10 mouse cellular contexts compared by ENCODE assay signal in genomic region chr2:106691753-106692363, GRCm38 (mm10). TPM values are rescaled to one million over a fixed set of nuclear protein-coding genes. Genes with fewer than 3 reads are reported as not detected.
DNase-seq lines count a peak whose midpoint lies in the region; ATAC-seq lines count a peak whose summit lies in the region.
"Had no signal": no experiment of that assay in that cellular context is flagged by ENCODE, and none has a peak within 500 bp of the region (broad histone marks: within the 10 kb centered on the region; RNA-seq: fewer than 3 reads in every experiment).

No protein-coding gene starts in this region.

- H3K27ac ChIP-seq in intestine, embryonic 14.5 days (ENCODE audit: low read depth): no peak overlapping the region
- no peak overlapping the region for H3K27ac ChIP-seq in intestine, embryonic 15.5 days
- H3K27ac ChIP-seq in embryonic facial prominence, embryonic 13.5 days: no peak overlapping the region
- 0 out of 2 replicates have a peak overlapping the region, but pooled peaks have one; percentile 100 for H3K27ac ChIP-seq in forebrain, embryonic 14.5 days (ENCODE audit: low read depth, low read length)
- H3K27ac ChIP-seq in midbrain, embryonic 11.5 days (ENCODE audit: low read depth, low read length): no peak overlapping the region
- H3K27ac ChIP-seq: liver, embryonic 15.5 days had no signal

- no peak overlapping the region for H3K9ac ChIP-seq in intestine, embryonic 14.5 days (ENCODE audit: low read length)
- H3K9ac ChIP-seq in intestine, embryonic 15.5 days: no peak overlapping the region
- H3K9ac ChIP-seq in embryonic facial prominence, embryonic 13.5 days: no peak overlapping the region
- H3K9ac ChIP-seq in forebrain, embryonic 14.5 days (ENCODE audit: low read length): no peak overlapping the region
- H3K9ac ChIP-seq in midbrain, embryonic 11.5 days (ENCODE audit: low read length): no peak overlapping the region
- H3K9ac ChIP-seq: liver, embryonic 15.5 days had no signal

- ATAC-seq in intestine, embryonic 14.5 days (replicated peaks; ENCODE audit: low FRiP score, low TSS enrichment, low read depth): no peak
- no peak for ATAC-seq in intestine, embryonic 15.5 days
- no peak for ATAC-seq in embryonic facial prominence, embryonic 13.5 days (ENCODE audit: insufficient number of reproducible peaks, insufficient read depth, low FRiP score, low TSS enrichment, low read depth)
- ATAC-seq in forebrain, embryonic 14.5 days: no peak
- no peak for ATAC-seq in midbrain, embryonic 11.5 days (ENCODE audit: low FRiP score)

- no peak overlapping the region for H3K4me3 ChIP-seq in intestine, embryonic 14.5 days (ENCODE audit: low read depth, low read length)
- H3K4me3 ChIP-seq in intestine, embryonic 15.5 days (replicated peaks): no peak overlapping the region
- peak overlapping the region; percentile 87; the same call in 1 of the 2 replicates for H3K4me3 ChIP-seq in embryonic facial prominence, embryonic 13.5 days
- no peak overlapping the region for H3K4me3 ChIP-seq in forebrain, embryonic 14.5 days (ENCODE audit: low read depth, low read length)
- peak overlapping the region; percentile 77; the same call in 1 of the 2 replicates for H3K4me3 ChIP-seq in midbrain, embryonic 11.5 days (ENCODE audit: low read depth, low read length)

- no peak for DNase-seq in intestine, embryonic 14.5 days (ENCODE audit: low spot score)
- DNase-seq in forebrain, embryonic 14.5 days (ENCODE audit: low spot score): peak; percentile 60
- DNase-seq in midbrain, embryonic 11.5 days (ENCODE audit: low spot score, missing footprints): no peak
- no peak for DNase-seq in Muller cell, postnatal 12 days (ENCODE audit: inconsistent ontology term)
- no peak for DNase-seq in frontal cortex, postnatal 25 days (ENCODE audit: low spot score in 2 of 2)
- DNase-seq in layer of hippocampus, postnatal 14 days (ENCODE audit: low spot score in 2 of 2): no peak
- DNase-seq: cerebellum, adult 9-10 months had no signal

- H3K27me3 ChIP-seq in intestine, embryonic 14.5 days (replicated peaks; ENCODE audit: control insufficient read depth, insufficient read depth, low read length): no peaks in the 10 kb centered on the region
- H3K27me3 ChIP-seq in intestine, embryonic 15.5 days (replicated peaks): no peaks in the 10 kb centered on the region
- no peaks in the 10 kb centered on the region for H3K27me3 ChIP-seq in embryonic facial prominence, embryonic 13.5 days
- no peaks in the 10 kb centered on the region for H3K27me3 ChIP-seq in forebrain, embryonic 14.5 days (replicated peaks; ENCODE audit: control insufficient read depth, insufficient read depth, low read length)
- no peaks in the 10 kb centered on the region; the same call in 1 of the 2 replicates for H3K27me3 ChIP-seq in midbrain, embryonic 11.5 days (ENCODE audit: control insufficient read depth, insufficient read depth, low read length)

- whole genome bisulfite sequencing in intestine, embryonic 14.5 days: 22% methylated on average over 6 of the region's 6 CpGs
- WGBS in intestine, embryonic 15.5 days: 28% methylated on average over 6 of the region's 6 CpGs
- 5% methylated on average over 6 of the region's 6 CpGs for WGBS in embryonic facial prominence, embryonic 13.5 days
- WGBS in forebrain, embryonic 14.5 days: 3% methylated on average over 6 of the region's 6 CpGs
- WGBS in midbrain, embryonic 11.5 days: 5% methylated on average over 6 of the region's 6 CpGs

- H3K36me3 ChIP-seq in intestine, embryonic 14.5 days (ENCODE audit: control insufficient read depth, insufficient read depth, low read length): no peaks in the 10 kb centered on the region
- H3K36me3 ChIP-seq in intestine, embryonic 15.5 days: no peaks in the 10 kb centered on the region
- no peaks in the 10 kb centered on the region for H3K36me3 ChIP-seq in embryonic facial prominence, embryonic 13.5 days
- H3K36me3 ChIP-seq in forebrain, embryonic 14.5 days (ENCODE audit: control insufficient read depth, insufficient read depth, low read length): no peaks in the 10 kb centered on the region
- H3K36me3 ChIP-seq in midbrain, embryonic 11.5 days (ENCODE audit: control insufficient read depth, insufficient read depth, low read length): no peaks in the 10 kb centered on the region
- H3K36me3 ChIP-seq: liver, embryonic 15.5 days had no signal

- H3K4me1 ChIP-seq in intestine, embryonic 14.5 days (replicated peaks; ENCODE audit: control insufficient read depth, insufficient read depth, low read length): peaks cover 6% of the 10 kb centered on the region; the same call in 1 of the 2 replicates
- peaks cover 6% of the 10 kb centered on the region for H3K4me1 ChIP-seq in intestine, embryonic 15.5 days (replicated peaks)
- peaks cover 23% of the 10 kb centered on the region for H3K4me1 ChIP-seq in embryonic facial prominence, embryonic 13.5 days
- H3K4me1 ChIP-seq in forebrain, embryonic 14.5 days (ENCODE audit: control insufficient read depth, insufficient read depth, low read length): 0 out of 2 replicates have a peak, but pooled peaks cover 4% of the 10 kb centered on the region
- H3K4me1 ChIP-seq in midbrain, embryonic 11.5 days (ENCODE audit: control insufficient read depth, insufficient read depth, low read length): peaks cover 7% of the 10 kb centered on the region; the same call in 1 of the 2 replicates

- H3K4me2 ChIP-seq in intestine, embryonic 14.5 days (ENCODE audit: low read length): peak overlapping the region; percentile 95
- no peak overlapping the region for H3K4me2 ChIP-seq in intestine, embryonic 15.5 days (replicated peaks)
- peak overlapping the region; percentile 91 for H3K4me2 ChIP-seq in embryonic facial prominence, embryonic 13.5 days
- H3K4me2 ChIP-seq in forebrain, embryonic 14.5 days (ENCODE audit: low read length): peak overlapping the region; percentile 69
- H3K4me2 ChIP-seq in midbrain, embryonic 11.5 days: peak overlapping the region; percentile 88; the same call in 1 of the 2 replicates

- H3K9me3 ChIP-seq in intestine, embryonic 14.5 days (ENCODE audit: control insufficient read depth, low read length): no peaks in the 10 kb centered on the region
- no peaks in the 10 kb centered on the region for H3K9me3 ChIP-seq in intestine, embryonic 15.5 days
- H3K9me3 ChIP-seq in embryonic facial prominence, embryonic 13.5 days: no peaks in the 10 kb centered on the region
- no peaks in the 10 kb centered on the region for H3K9me3 ChIP-seq in forebrain, embryonic 14.5 days (replicated peaks; ENCODE audit: control insufficient read depth, low read length)
- no peaks in the 10 kb centered on the region for H3K9me3 ChIP-seq in midbrain, embryonic 11.5 days (ENCODE audit: control insufficient read depth, low read length)
- H3K9me3 ChIP-seq: liver, embryonic 15.5 days had no signal

RNA-seq across cellular contexts. Expression of gene Mpped2, which starts 1.2 kb away (rescaled TPM):
- 45.6 and 54.7 TPM in 2 replicates for polyA plus RNA-seq in intestine, embryonic 14.5 days (2014; fragmentation: Nextera tagmentation; extraction: Ambion mirVana)
- 27.5 and 28.6 TPM in 2 replicates for polyA plus RNA-seq in intestine, embryonic 15.5 days (2015; fragmentation: Nextera tagmentation; extraction: Ambion mirVana)
- 105 and 115 TPM in 2 replicates for polyA plus RNA-seq in embryonic facial prominence, embryonic 13.5 days (2015; fragmentation: Nextera tagmentation; extraction: Ambion mirVana)
- polyA plus RNA-seq in forebrain, embryonic 14.5 days (2014; fragmentation: Nextera tagmentation; extraction: Ambion mirVana): 164 and 167 TPM in 2 replicates
- 43.7 and 43.9 TPM in 2 replicates for polyA plus RNA-seq in midbrain, embryonic 11.5 days (2014; fragmentation: Nextera tagmentation; extraction: Ambion mirVana)
- 10 to 100 TPM; 39.9 to 40.3 TPM for total RNA-seq in layer of hippocampus, postnatal 14 days (2021)

Comparison
In these comparisons a context has a peak if more than half of its experiments do, and no peak if none do; other contexts are left out.
1. H3K4me3 ChIP-seq: peak in embryonic facial prominence, embryonic 13.5 days (single experiment) and midbrain, embryonic 11.5 days (single experiment); none in intestine, embryonic 14.5 days (single experiment), intestine, embryonic 15.5 days (single experiment) and forebrain, embryonic 14.5 days (single experiment).